Mouse (Mus musculus): Measurements from ENCODE around the gene Noc4l.

Noc4l gene

DNA sequence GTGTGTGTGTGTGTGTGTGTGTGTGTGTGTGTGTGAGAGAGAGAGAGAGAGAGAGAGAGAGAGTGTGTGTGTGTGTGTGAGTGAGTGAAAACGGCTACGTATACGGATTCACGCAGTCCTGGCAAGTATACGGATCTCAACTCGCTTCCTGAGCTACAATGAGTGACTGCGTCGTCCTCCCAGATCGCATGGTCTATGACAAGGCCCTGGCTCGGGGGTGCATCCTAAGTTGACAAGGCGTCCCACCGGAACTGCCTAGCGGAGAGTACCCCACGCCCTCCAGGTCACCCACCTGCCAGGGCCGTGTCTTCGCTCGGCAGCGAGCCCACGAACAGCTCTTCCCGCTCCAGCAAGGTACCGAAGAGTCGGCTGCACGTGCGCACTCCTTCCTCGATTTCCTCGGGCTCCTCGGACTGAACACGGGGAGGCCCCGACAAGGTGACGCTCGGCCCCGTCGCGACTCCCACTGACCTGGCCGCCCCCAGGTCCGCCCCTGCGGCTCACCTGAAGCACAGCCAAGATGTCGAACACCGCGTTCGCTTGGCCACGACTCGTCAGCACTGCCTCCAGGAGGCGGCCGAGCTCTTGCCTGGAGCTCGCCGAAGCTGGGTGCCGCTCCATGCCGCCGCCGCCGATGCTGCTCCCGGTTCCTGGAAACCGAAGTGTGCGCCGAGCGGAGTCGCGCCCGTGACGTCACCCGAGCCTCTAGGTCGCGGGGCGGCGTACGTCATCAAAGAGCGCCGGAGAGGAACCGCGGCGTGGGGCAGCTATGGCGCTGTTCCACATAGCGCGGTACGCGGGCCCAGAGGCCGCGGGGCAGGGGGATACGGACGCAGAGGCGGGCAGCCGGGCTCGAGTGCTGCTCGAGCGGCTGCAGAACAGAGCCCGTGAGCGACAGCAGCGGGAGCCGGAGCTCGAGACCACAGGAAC is at the start of gene Noc4l, which contains the start of gene Ddx51:
TSS of gene Noc4l (minus strand) at position 699 of the 930 bp plus-strand sequence.
TSS of gene Ddx51 (plus strand) at position 733 of the 930 bp plus-strand sequence.
- DNase-seq, result peak; percentile 91

DNA sequence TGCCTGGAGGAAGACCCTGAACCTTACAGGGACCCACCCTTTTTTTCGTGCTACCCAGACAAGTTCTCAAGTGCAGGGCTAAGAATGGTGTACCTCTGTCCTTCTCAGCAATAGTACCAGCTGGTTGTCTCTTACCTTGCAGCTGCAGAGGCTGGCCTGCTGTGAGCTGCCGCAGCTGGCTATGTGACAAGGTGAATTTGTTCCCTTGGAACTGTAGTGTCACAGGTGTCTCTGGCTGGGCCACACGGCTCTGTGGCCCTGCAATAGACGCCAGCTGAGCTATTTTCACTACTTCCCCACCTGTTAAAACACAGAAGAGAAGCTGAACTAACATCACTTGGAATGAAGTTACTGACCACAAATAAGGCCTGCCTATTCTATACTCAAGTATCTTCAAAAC is 45.4 kb upstream of the Noc4l start:
- DNase-seq, result no peak

DNA sequence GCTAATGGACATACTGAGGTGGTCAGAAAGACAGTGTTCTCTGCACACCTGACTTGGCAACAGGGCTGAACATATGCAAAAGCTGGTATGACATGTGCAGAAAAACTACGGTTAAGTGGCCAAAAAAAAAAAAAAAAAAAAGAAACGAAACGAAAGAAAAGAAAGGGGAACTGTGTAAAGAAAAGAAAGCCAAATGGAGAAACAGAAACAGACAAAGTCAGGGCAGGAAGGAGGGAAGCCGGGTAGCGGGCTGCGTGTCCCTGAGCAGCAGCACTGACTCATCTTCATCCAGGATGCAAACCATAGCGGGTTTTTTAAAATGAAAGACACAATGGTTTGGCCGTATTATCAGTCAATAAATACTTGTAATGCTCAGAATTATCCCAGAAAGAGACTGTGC is 28.8 kb upstream of the Noc4l start:
- no peak for DNase-seq

DNA sequence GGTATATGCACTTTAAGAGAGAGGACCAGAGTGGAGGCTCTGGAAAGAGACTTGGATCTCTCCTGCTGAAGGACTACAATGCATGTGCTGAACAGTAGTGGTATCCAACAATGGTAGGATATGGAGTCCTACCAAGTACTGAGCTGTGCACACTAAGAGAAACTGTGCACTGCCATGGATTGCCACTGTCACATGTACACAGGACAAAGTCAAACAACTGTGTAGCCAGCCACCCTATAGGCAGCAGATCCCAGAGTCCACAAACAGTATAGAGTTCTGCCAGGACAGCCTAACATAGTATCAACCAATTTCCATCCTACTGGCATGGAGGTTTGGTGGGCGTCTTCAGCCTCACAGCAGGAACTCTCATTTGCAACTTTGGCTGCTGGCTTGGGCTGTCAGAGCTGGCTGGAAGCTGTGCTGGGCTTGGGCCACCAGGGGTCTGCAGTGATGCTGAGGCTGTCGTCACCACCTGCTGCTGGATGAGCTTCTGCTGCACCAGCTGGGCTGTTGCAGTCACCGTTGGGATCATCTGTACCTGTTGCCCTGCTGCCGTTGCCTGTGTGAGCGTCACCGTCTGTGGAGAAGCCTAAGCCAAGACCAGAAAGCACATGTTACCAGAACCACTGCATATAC is 12.4 kb upstream of the Noc4l start:
- DNase-seq, result no peak

DNA sequence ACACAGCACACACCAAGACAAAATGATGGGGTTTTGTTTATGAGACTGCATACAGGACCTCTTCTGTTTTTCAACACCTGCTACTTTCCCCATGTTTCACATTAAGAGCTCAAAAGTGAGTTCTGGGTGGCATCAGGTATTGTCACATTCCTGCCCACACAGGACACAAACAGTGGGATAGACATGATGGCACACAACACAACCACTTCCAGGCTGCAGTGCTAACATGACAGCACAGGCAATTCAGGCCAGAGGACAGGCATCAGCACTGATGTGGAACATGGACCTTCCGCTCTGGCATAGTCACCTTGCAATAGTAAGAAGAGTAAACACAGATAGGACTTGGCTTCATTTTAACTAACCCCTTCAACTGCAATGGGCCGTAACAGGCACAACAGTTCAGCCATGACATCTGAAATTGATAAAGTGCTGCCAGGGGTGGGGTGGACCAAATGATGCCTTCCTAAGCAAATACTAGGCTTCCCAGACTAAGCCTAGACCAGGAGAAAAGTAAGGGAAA is 11.6 kb upstream of the Noc4l start:
- DNase-seq, result no peak

DNA sequence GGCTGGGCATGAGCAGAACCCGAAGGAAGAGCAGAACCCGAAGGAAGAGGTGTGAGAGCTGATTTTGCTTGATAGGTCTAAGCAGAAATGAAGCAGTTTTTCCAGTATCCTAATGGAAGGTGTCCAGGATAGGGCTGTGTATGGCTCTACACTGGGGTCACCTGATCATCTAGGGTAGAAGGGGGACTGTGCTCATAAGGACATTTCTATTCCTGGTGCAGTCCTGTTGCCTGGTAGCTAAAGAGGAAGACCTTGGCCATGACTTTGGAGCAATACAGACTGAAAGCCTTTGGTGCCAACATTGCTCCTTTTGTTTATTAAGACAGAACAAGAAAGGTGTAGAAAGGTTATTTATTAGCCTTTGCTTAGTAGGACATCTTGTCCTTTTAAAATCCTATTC is 10.8 kb upstream of the Noc4l start:
- DNase-seq, result no peak

DNA sequence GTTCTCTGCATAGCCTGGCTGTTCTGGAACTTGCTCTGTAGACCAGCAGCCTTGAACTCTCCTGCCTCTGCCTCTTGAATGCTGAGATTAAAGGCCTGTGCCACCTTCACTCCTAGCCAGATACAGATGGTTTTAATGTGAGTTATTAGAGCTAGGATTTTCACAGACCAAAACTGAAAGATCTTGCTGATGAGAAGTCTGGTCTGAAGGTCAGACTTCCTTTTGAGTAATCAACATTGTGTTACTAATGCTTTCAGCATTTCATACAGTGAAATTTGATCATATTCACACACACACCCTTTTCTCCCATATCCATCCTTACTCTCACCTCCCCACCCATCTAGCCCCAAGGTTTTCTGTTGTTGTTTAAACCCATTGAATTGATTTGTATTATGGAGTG is 6.5 kb upstream of the Noc4l start:
- DNase-seq, result no peak

DNA sequence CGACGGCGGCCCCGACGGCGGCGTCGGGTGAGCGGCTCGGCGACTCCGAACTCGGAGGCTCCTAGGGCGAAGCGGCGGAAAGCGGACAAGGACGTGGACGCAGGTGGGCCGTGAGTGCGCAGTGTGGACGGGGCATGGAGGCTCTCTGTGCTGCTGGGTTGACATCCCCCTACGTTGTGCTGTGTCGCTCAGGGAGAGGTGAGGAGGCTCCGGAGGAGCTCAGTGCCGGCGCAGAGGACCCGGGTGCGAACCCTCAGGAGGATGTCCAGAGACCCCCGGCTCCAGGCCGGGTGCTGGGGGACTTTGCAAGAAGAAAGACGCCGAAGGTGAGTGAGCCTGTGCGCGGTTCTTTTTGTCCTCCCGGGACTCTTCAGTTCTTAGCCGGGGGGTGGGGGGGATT is 469 bp upstream of the Noc4l start:
- no peak for DNase-seq

DNA sequence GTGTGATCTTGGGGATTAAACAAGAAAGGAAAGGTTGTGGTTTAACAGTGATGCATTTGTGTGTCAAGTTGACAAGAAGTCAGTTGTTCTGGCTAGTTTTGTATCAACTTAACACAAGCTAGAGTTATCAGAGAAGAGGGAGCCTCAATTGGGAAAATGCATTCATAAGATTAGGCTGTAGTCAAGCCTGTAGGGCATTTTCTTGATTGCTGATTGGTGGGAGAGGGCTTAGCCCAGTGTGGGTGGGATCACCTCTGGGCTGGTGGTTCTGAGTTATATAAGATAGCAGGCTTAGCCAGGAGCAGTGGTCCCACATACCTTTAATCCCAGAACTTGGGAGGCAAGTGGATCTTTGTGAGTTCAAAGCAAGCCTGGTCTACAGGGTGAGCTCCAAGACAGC is 6.8 kb downstream of the Noc4l start:
- DNase-seq, result no peak

DNA sequence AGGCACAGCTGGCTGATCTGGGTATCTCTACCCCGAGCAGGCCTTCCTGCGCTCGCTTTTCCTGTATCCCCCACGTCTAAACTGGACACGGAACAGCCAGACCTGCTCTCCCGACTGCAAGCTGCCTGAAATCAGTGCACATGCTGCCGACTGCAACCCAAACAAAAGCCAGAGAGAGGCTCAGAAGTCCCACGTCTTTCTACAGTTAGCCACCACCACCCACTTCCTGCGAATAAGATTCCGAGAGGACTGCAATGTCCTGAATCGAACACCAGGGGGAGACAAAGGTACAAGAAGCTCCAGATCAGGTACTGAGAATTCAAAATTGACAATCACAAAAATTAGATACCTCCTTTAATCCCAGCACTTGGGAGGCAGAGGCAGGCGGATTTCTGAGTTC is 13.8 kb downstream of the Noc4l start:
- peak; percentile 54 for DNase-seq

DNA sequence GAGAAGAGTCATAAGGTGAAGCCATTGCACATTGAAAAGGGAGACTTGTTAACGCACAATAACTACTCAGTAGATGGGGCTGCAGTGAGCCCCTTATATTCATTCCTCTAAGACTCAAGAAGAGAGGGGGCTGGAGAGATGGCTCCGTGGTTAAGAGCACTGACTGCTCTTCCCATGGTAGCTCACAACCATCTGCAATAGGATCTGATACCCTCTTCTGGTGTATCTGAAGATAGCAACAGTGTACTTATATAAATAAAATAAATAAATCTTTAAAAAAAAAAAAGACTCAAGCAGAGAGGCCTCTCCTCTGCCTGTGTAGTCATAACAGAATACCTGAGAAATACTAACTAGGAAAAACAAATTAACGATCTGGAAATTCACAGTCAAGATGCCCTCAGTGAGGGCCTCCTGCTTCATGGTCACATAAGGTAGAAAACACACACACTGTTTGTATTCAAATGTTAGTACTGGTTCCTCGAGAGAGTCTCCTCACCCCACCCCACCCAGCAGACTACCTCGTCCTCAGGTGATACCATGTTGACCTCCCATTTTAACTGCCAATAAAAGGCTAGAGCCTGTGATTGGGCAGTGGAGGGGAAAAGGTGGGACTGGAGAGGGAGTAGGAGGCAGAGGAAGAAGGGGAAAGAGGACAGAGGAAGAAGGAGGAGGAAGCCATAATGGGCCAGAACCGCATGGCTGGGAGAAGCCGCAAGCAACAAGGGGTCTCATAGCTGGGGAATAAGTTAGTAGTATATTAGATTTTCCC is 14.7 kb downstream of the Noc4l start:
- no peak for DNase-seq

DNA sequence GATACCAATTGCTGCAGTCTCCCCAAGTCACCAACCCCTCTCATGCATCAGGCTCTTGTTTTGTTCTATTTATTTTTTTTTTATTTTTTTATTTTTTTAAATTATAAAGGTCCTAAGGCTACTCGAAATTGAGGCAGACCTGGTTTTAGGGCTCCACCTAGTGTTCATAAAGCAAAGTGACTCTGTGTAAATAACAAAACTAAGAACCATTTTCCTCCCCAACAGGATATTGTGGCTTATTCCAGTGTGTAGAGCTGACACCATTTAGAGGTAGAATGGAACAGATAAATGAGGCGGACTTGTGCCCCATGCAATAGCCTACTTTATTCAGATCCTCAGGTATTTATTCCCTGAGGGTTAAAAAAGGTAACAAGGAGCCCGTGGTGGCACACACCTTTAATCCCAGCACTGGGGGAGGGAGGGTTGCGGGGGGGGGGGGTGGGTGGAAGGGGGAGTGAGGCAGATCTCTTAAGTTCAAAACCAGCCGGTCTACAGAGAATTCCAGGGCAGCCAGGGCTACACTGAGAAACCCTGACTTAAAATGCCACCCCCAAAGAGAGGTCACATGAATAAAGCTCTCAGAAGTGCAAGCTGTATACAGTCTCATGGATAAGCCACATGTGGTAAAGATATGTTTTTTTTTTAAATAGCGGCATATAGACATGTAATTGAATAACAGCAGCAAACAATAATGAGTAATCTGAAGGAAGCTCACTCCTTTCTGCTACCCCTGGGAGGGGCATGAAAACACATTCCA is 17.1 kb downstream of the Noc4l start:
- no peak for DNase-seq

DNA sequence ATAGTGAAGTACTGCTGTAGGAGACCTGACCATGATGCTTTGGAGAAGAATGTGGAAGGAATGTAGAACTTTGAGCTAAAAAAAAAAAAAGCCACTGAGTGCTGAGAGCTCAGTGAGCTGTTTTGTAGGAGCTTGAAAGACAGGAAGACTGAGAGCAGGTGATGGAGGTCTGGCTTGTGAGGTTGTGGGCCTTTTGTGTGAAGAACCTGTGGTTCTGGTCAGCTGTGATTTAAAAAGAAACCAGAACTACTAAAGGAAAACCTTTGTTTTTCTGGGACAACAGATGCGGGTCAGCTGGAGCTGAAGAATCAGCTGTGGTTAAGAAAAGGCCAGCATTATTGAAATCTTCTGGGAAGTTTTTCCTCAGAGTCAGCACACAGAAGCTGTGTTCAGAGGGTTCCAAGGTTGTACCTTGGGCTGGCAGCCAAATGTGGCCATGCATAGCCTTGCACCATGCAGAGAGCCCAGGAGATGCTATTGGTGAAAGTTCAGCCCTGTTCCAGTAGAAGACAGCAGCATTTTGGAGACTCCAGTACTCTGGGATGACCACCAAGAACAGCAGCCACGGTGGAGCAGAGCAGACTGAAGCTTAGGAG is 23.6 kb downstream of the Noc4l start:
- no peak for DNase-seq

DNA sequence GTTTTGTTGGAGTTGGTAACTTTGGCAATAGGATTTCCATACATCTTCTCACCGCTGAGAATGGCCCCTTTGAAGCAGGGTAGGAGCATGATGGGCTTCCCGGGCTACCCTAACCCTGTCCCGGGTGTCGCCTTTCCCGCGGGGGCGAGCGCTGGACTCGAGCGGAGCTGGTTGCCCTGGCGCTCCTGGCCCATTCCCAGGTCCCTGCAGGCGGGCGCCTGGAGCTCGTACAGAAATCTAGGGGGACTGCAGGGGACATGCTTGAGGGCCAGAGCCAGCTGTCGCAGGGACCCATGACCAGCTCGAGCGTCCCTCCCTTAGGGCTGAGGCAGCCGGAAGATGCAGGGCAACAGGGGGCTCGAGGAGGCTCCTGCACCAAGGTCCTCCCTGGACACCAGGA is 25.1 kb downstream of the Noc4l start:
- no peak for DNase-seq

DNA sequence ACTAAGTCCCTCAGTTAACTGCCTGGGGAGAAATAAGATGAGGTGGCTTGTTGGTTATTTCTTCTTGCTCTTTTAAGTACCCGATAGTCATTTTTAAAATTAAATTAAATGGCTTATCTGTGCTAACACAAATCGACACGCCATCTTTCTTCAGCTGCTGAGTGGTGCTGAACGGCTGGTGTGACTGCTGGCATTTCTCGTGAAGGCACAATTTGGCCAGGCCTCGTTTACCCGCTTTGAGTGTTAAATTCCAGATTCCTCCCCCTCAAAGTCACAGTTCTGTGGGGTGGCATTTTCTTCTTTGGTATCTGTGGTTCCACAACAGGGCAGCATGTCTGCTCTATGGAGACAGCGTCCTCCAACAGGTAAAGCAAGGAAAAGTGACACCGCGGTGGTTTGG is 25.9 kb downstream of the Noc4l start:
- no peak for DNase-seq

DNA sequence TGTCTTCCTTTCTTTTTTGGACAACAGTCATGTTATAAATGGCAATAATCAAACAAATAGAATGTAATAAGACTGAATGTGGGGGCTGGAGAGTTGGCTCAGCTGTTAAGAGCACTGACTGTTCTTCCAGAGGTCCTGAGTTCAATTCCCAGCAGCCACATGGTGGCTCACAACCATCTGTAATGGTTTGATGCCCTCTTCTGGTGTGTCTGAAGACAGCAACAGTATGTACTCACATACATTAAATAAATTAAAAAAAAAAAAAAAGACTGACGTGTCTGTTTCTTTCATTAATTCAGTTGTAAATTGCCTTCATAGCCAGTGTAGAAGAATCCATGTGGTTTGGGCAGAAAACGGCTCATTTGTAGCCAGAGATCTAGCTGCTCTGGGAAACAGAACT is 28.9 kb downstream of the Noc4l start:
- no peak for DNase-seq

DNA sequence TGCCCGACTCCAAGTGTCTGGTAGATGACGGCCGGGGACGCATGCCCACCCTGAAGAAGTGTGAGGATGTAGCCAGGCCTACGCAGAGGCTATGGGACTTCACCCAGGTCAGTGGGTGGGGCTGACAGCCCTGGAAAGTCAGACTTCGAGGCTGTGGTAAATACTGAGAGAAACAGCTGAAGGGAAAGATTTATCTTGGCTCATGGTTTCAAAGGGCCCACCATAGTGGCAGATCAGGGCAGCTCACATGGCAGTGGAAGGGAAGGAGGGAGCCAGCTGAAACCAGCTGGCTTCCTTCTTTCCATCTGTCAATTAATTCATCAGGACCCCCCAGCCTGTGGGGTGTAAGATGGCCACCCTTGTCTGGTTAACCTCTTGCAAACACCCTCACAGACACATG is 34.0 kb downstream of the Noc4l start:
- no peak for DNase-seq

DNA sequence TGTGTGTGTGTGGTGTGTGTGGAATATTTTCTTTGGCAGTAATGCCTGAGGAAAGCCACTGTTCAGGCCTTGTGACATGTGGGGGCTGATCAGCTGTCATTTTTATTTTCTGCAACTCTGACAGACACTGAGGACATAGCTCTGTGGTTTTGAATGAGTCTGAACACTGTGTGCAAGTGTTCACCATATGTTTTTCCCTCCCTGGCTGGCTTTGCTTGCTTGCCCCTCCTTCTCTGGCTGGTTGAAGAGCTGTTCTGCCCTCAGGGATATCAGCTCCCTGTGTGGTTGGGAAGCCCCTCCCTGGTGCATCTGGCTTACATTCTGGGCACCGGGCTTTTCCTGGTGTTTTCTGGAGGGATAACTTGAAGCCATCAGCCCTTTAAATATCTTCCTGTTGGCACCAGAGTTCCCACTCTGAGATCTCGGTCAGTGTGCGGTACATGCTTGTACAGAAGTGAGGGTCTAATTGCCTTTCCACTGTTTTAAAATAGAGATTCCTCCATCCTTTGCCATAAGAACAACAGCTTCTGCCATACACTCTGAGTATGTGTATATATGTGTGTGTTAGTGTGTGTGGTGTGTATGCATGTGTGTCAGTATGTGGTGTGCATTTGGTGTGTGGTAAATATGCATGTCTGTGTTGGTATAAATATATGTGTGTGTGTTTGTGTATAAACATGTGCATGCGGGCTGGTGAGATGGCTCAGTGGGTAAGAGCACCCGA is 41.6 kb downstream of the Noc4l start:
- peak; percentile 55 for DNase-seq

DNA sequence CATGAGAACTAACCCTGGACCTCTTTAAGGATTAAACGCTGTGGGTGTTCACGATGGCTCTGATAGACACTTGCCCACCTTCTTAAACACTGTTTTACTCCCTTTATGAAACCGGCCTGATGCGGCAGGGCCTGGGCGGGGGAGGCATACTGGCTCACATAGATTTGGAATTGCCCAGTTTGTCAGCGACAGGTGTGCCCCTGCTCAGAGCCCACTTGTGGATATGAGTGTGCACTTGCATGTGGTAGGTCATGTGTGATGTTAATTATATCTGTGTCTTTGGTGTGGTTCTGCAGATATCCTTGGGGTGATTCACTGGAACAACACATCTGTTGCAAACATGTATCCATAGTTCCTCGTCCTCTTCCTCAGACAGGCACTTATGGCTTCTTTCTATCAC is 42.7 kb downstream of the Noc4l start:
- DNase-seq, result no peak

DNA sequence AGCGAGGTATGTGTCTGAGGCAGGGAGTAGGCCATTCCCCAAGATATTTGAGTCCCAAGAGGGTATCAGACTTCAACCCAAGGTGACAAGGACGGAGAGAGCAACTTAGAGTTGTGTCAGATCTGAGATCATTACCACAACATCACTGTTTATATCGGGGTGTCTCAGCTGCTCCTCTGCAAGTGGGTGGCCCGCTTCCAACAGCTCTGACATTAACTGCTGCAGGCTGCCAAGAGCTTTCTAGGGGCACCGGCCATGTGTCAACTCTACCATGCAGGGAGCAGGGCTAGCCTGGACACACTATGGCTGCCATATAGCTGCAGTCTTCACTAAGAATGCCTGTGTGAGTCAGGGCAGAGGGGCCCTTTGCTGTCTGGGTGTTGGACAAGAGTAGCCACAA is 43.3 kb downstream of the Noc4l start:
- peak; percentile 36 for DNase-seq

DNA sequence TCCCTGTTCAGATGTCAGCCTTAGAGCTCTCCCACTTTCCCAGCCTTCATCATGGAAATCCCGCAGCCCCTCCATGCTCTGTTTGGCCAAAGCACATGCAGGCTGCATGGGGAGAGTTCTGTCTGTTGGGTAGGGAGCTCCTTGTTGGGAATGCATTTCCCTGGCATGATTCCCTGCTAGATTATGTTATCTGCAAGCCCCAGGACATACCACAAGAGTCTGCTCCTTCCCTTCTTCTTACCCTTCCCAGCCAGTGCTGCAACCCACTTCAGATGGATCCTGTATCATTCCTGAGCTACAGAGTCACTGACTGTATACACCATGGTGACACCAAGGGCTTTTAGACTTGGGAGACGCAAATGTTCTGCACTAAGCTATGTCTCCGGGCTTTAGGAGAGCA is 43.8 kb downstream of the Noc4l start:
- no peak for DNase-seq

DNA sequence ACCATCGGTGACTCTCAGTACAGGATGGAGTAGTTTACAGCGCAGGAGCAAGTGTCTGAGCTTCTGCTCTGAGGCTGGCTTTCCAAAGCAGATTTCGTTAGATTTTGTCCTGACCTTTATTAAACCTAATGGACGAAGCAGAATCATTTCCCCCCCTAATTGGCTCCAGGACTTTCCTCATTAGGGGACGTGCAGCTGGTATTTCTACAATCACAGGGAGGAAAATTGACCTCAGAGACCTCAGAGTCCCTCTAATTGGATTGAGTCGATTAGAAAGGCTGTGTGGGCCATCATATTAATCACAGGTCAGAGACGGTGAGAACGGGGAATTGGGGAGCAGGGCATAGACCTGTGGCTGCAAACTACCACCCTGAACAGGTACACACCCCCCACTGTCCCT is 44.3 kb downstream of the Noc4l start:
- DNase-seq, result no peak
